Mouse (Mus musculus) E14TG2a.4 (cell line): Measurements from ENCODE around the gene Cnot11.

Experiments
- H3K27me3 ChIP-seq: 2 replicates; pipeline ENCODE4 v1.6.1; 2014; ENCODE audit warnings: low read length, control low read depth; ENCODE audit not compliant: insufficient read depth
- H3K36me3 ChIP-seq: 2 replicates; pipeline ENCODE4 v1.6.1; 2014; ENCODE audit warnings: low read length, control low read depth; ENCODE audit not compliant: insufficient read depth
- H3K4me1 ChIP-seq: replicated peaks from 2 replicates; pipeline ENCODE4 v1.6.1; 2014; ENCODE audit warnings: low read depth, low read length, control low read depth
- H3K4me3 ChIP-seq: replicated peaks from 2 replicates; pipeline ENCODE4 v1.5.1; 2014; ENCODE audit warnings: mild to moderate bottlenecking, low read length
- H3K9me3 ChIP-seq: 2 replicates; pipeline ENCODE4 v1.6.1; 2014; ENCODE audit warnings: low read length, control low read depth
- CTCF ChIP-seq: conservative IDR thresholded peaks from 2 replicates; pipeline ENCODE4 v1.5.1; 2014; ENCODE audit warnings: low read length
- NANOG ChIP-seq: IDR thresholded peaks from 2 replicates; pipeline ENCODE4 v1.6.1; 2014; ENCODE audit warnings: borderline replicate concordance, low read length, mixed read lengths
- POU5F1 ChIP-seq: IDR thresholded peaks from 2 replicates; pipeline ENCODE4 v1.6.1; 2014; ENCODE audit warnings: low read length, borderline replicate concordance

The Cnot11 gene

DNA sequence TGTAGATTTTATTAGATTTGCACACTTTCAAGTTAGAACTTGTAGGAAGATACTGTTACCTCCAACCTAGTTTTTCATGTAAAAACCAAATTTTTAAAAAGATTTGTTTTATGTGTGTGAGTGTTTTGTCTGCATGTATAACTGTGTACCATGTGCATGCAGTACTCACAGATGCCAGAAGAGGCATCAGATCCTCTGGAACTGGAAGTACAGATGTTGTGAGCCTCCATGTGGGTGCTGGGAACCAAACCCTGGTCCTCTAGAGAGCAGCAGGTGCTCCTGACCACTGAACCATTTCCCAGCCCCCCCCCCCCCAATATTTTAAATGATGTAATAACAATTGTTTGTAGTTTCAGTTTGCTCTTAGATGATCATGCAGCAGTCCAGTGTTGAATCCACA is 5.8 kb downstream of the Cnot11 start:
- H3K36me3 ChIP-seq = peaks cover 82% of the 10 kb centered on the region
- H3K9me3 ChIP-seq = 0 out of 2 replicates have a peak, but pooled peaks cover 3% of the 10 kb centered on the region
- TF ChIP-seq POU5F1 (no peak), NANOG (no peak), CTCF (peak; percentile 23)
- H3K4me3 ChIP-seq = no peak overlapping the region
- peaks cover 19% of the 10 kb centered on the region for H3K4me1 ChIP-seq
- H3K27me3 ChIP-seq = no peaks in the 10 kb centered on the region

DNA sequence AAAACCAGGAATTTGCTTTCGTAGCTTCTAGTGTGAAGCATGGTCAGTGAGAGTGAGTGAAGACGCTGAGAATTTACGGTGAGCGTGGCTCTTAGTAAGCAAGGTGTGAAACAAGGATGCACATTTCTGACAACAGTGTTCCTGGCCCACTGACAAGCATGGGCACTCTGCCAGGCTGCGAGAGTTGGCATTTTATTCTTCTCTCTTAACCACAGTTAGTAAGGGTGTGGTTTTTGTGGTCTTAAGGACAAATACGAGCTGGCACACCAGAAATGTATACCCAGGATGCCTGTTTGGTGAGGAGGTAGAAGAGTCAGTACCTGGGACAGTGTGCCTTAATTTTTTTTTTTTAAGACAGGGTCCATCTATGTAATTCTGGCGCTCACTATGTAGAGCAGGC is 10.8 kb downstream of the Cnot11 start:
- Histone ChIP-seq H3K36me3 (peaks cover 92% of the 10 kb centered on the region), H3K9me3 (no peaks in the 10 kb centered on the region), H3K4me1 (no peaks in the 10 kb centered on the region), H3K27me3 (no peaks in the 10 kb centered on the region), H3K4me3 (no peak overlapping the region)
- no peak for TF ChIP-seq CTCF
- no peak for TF ChIP-seq NANOG
- no peak for TF ChIP-seq POU5F1

DNA sequence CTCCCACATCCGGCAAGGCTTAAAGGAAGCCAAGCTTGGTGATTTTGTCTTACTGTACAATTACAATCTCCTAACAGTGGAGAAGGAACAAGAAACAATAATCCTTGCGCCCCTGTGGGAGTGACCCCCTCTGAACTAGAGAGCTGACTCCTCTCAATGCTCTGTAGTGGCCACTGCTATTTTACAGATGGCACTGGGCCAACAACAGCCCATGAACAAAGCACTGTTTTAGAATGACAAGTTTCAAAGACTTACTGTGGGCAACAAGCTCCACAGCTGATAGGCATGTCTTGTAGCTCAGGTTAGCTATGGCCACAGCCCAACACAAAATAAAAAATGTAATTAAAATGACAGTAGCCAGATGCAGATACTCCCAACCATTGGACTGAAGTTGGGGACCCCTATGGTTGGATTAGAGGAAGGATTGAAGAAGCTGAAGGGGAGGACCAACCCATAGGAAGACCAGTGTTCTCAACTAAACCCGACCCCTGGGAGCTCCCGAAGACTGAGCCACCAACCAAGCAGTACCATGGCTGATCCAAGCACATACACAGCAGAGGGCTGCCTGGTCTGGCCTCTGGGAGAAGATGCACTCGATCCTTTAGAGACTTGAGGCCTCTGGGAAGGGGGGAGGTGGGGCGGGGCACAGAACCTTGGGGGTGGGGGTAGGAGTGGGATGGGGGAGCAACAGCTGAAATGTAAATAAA is 11.5 kb downstream of the Cnot11 start:
- Histone ChIP-seq H3K4me3 (no peak overlapping the region), H3K27me3 (no peaks in the 10 kb centered on the region), H3K4me1 (no peaks in the 10 kb centered on the region), H3K36me3 (peaks cover 91% of the 10 kb centered on the region), H3K9me3 (no peaks in the 10 kb centered on the region)
- no peak for TF ChIP-seq CTCF
- no peak for TF ChIP-seq POU5F1

DNA sequence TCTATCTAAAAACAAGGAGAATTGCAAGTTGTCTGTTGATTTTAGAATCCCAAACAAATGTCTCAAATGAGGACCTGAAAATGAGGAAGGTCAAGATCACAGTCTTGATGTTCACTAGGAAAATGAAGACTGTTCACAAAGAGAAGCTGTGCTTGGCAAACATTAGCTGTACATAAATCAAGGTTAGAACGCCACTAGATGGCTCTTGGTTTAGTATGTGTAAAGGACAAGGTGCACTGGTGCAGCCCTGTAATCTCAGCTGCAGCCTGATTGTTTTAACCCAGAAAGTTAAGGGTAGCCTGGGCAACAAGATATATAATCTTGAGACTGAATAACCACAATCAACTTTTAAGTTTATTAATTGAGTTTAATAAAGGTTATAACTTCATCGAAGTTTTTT is 12.4 kb downstream of the Cnot11 start:
- TF ChIP-seq NANOG (no peak), CTCF (no peak), POU5F1 (no peak)
- Histone ChIP-seq H3K4me1 (no peaks in the 10 kb centered on the region), H3K27me3 (no peaks in the 10 kb centered on the region), H3K9me3 (no peaks in the 10 kb centered on the region), H3K4me3 (no peak overlapping the region), H3K36me3 (peaks cover 88% of the 10 kb centered on the region)

DNA sequence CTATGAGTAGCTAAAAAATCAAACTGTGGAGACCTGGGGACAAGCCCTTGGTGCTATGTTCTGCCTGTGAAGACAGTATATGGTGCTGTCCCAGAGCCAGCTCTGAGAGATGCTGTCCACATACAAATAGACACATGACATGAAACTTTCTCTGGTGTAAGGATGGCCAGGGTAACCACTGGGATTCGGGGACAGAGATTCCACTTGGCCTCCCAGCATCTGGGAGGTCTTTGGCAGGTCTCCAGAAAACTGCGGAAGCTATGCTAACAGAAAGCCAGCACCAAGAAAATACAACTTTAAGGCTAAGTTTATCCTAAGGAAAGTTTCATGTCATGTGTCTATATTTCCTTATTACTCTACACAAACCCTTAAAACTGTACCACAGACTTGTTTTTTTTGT is 15.0 kb downstream of the Cnot11 start:
- Histone ChIP-seq H3K9me3 (no peaks in the 10 kb centered on the region), H3K4me1 (no peaks in the 10 kb centered on the region), H3K27me3 (no peaks in the 10 kb centered on the region), H3K36me3 (peaks cover 86% of the 10 kb centered on the region), H3K4me3 (no peak overlapping the region)
- no peak for TF ChIP-seq CTCF
- TF ChIP-seq POU5F1 = no peak
- no peak for TF ChIP-seq NANOG

DNA sequence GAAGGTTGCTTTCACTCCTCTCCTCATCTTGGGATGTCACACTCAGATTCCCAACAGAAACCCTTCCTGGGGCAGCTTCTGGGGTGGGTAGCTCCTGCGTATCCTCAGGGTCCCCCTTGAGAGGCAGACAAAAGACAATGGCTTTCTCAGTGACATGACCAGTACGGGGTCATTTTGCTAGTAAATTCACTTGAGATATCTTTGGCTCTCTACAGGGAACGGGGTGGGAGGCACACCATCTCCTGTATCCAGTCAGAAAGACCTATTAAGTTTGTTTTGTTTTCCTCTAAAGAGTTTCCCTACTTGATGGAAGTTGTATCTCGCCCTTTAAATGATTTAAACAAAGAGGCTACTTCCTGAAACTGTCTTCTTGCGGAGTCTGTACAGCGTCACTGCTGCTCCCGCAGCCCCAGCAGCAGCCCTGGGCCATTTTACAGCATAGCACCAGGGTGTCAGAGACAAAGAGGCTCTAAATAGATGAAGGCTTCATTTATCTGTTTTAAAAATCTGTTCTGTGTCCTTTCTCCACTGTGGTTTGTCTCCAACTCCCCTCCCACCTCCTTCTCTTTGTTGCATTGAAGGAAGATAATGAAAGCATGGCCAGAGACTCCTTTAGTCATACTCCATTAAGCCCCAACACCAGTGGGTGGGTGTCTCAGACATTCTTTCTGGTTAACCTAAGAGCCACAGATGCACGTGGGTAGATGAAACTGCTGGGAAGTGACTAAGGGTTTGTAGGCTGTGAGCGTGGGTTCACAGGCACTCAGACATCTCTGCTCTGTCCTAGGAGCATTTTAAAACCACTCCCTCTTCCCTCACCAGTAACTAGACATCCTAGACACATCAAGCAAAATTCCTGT is 21.0 kb downstream of the Cnot11 start:
- TF ChIP-seq NANOG (no peak), POU5F1 (no peak), CTCF (no peak)
- Histone ChIP-seq H3K9me3 (no peaks in the 10 kb centered on the region), H3K4me3 (no peak overlapping the region), H3K27me3 (no peaks in the 10 kb centered on the region), H3K36me3 (peaks cover 88% of the 10 kb centered on the region), H3K4me1 (peaks cover 6% of the 10 kb centered on the region; the same call in 1 of the 2 replicates)

DNA sequence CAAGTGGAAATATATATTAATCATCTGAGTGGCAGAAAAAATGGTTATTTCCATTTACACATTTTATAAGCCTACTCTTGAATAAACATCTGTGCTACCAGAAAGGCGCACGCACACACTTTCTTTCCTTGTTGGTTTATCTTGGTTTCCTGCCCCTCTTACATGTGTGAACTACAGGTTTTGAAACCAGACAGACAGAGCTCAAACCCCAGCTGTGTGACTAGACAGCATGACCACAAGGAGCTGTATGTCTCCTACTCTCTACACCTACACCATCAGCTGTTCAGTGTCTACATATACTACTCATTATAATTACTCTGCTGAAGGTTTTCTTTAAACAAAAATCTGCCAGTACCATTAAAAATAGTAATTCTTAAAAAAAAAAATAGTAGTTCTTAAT is 24.2 kb downstream of the Cnot11 start:
- peaks cover 93% of the 10 kb centered on the region for H3K36me3 ChIP-seq
- TF ChIP-seq POU5F1 = no peak
- no peak for TF ChIP-seq CTCF
- no peak for TF ChIP-seq NANOG
- H3K9me3 ChIP-seq = no peaks in the 10 kb centered on the region
- no peaks in the 10 kb centered on the region for H3K27me3 ChIP-seq
- H3K4me3 ChIP-seq = no peak overlapping the region
- H3K4me1 ChIP-seq = peaks cover 18% of the 10 kb centered on the region

DNA sequence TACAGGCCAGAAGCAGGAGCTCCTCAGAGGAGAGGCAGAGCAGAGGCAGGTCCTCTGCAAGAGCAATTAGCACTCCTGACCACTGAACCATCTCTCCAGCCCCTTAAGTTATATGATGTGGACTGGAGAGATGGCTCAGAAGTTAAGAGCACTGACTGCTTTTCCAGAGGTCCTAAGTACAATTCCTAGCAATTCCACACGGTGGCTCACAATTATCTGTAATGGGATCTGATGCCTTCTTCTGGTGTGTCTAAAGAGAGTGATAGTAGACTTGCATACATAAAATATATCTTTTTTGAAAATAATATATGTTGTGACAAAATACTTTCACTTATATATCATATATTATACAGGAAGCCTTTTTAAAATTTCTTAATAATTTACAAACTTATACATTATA is 27.1 kb downstream of the Cnot11 start:
- Histone ChIP-seq H3K4me3 (no peak overlapping the region), H3K4me1 (peaks cover 22% of the 10 kb centered on the region), H3K27me3 (no peaks in the 10 kb centered on the region), H3K36me3 (peaks cover 77% of the 10 kb centered on the region), H3K9me3 (no peaks in the 10 kb centered on the region)
- TF ChIP-seq POU5F1 = no peak
- TF ChIP-seq NANOG = no peak
- no peak for TF ChIP-seq CTCF

DNA sequence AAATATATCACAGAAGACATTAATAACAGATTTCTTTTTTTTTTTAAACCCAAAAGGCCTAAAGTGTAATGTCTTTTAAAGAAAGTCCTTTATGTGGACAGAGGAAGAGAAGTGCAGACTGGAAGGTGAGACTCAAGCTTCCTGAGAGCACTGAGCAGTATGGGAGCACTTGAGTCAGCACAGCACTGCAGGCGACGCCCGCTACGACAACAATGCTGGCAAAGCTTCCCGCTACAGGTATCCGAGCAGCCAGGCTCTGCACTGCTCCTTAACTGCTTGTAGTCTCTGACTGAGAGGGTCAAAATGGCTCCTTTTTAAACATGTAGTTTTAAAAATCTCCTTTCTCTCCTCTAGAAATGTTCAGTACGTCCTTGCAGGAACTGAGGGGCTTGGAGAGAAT is 28.4 kb downstream of the Cnot11 start:
- H3K9me3 ChIP-seq = no peaks in the 10 kb centered on the region
- H3K36me3 ChIP-seq = peaks cover 66% of the 10 kb centered on the region
- H3K4me1 ChIP-seq = peaks cover 34% of the 10 kb centered on the region
- H3K4me3 ChIP-seq = no peak overlapping the region
- no peaks in the 10 kb centered on the region for H3K27me3 ChIP-seq
- TF ChIP-seq CTCF = no peak
- TF ChIP-seq POU5F1 = no peak
- TF ChIP-seq NANOG = no peak
